Mouse (Mus musculus): ENCODE data around the gene Zfp296. TPM values are rescaled to one million over a fixed set of nuclear protein-coding genes. Genes with fewer than 3 reads are reported as not detected.

Gene Zfp296
- polyA plus RNA-seq (2021; fragmentation: Nextera tagmentation): 0.60 and 1.7 TPM in 2 replicates
- long read RNA-seq, experiment 1, partial matches to known transcripts: 3 of 5 reads
- long read RNA-seq, experiment 1, other reads (novel, unspliced or antisense): 0 of 5 reads
- long read RNA-seq, experiment 2, partial matches to known transcripts: 1 of 1 reads
- long read RNA-seq, experiment 2, other reads (novel, unspliced or antisense): 0 of 1 reads

DNA sequence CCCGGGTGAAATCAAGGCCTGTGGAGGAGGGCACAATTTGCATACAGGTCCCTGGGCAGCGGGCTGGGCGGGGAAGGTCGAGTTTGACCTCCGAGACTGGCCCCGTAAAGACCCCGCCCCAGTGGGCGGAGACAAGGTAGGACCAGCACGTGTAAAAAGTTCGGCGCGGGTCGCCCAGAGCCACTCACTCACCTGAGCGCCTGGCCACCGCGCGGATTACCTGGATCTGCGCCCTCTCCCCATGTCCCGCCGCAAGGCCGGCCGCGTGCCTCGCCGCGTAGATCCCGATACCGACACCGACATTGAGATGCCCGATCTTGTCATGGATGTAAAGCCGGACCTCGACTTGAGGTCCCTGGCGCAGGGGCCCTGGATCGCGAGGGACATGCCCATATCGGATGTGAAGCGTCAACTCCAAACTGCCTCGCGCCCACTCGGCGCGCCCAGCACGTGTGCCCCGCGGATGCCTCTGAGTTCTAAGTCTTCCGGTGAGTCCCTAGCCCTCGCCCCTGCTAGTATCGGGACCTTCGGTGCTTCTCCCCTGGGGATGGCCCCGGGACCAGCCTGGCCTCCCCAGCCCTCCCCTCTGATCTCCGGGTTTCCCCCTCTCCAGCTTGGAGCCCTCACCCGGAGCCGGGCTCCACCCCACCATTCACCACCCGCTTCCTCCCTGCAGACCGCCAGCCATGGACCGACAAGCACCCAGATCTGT lies at the start of gene Zfp296, which contains the start of gene Gemin7:
Gene Zfp296, plus strand, starts transcription at position 147 of the 712 bp plus-strand sequence.
Gene Gemin7, minus strand, starts transcription at position 455 of the 712 bp plus-strand sequence.

DNA sequence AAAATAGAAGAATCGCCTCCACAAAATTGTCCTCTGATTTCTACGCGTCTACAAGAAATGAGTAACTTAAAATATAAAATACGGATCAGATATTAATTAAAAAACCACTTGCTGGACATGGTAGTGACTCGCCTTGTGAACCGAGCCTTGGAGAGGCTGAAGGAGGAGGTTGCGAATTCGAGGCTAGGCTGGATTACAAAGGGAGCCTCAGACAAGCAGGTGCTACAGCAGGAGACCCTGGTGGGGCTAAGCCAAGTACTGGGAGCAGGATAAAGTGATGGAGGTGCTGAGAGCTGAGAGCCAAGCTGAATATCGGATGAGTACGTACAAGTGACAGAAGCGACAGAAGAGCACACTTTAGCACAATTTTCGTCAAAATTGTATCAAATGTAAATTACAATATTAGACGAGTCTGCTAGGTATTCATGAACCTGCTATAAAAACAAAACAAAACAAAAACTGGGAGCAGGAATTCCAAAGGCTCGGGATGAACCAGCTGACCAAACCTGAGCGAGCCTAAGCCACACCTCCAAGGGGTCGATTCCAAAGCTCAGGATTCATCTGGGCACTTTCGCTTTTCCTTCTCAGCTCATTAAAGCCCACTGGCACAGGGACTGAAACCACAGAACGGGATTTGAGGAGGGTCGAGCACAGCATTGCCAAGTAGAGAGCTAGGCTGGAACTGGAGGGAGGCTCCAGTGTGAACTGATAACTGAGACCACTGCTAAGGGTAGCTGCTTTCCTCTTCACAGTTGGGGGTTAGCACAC lies 14.3 kb upstream of the Zfp296 start, which contains the start of gene Ppp1r37:
Gene Ppp1r37, minus strand, starts transcription at position 434 of the 768 bp plus-strand sequence.

DNA sequence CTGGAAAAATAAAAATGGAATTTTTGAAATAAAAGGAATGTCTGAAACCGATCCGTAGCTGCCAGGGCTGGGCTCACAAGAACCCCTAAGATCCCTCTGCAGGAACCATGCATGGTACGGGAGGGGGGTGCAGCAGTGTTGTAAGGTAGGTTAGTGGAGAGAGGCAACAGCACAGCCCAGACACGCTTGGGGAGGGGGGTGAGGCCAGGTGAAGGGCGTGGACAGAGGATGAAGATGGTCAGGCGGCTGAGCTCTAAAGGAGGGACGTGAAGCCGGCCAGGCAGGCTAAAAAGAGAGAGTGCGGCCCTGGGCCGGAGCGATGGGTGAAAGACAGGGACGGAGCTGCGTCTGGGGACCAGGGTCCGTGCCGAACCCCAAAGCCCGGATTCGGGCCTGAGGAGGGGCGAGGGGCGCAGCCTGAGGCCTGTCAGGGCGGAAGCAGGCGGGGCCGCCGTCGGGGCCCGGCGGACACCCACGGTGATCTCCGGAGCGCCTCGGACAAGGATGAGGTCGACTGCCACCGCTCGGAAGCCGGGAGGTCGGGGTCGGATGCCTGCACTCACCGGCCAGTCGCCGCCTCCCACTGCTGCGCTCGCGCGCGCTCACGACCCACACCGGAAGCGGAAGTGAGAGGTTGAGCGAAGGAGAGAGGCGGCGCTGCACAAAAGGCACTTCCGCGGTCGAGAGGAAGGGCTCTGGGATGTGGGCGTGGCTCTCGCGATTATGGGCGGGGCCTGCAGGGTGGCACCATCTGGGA lies 26.9 kb downstream of the Zfp296 start, which contains the start of gene Clasrp:
Gene Clasrp, minus strand, starts transcription at position 638 of the 757 bp plus-strand sequence.

DNA sequence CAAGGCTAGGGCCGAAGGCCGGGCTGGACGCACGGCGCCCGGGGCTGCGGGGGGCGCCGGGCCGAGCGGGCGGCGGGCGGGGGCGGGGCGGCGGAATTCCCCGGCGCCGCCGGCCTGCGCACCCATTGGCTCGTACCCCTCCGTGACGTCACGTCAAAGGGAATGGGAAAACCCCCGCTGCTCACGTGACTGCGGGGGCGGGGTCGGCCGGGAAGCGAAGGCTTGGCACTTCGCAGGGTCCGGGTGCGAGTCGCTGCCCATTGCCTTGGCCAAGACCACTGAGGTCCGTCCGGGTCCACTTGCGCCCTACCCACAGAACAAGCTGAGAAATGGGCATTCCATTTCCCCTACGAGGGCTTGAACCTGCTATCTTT lies 52.3 kb downstream of the Zfp296 start, which contains the start of gene Relb:
Gene Relb, minus strand, starts transcription at position 78 of the 374 bp plus-strand sequence.

Other genes starting within 250 kb of the Zfp296 start
- gene Ercc1, start 232.5 kb upstream of the Zfp296 start, polyA plus RNA-seq (2021; fragmentation: Nextera tagmentation): 52.8 and 71.7 TPM in 2 replicates
- gene Cd3eap, start 217.8 kb upstream of the Zfp296 start, polyA plus RNA-seq (2021; fragmentation: Nextera tagmentation): 14.0 and 14.6 TPM in 2 replicates
- gene Ppp1r13l, start 217.5 kb upstream of the Zfp296 start, polyA plus RNA-seq (2021; fragmentation: Nextera tagmentation): 0.53 and 1.9 TPM in 2 replicates
- 3.7 and 3.8 TPM in 2 replicates for gene Ercc2, start 195.3 kb upstream of the Zfp296 start, polyA plus RNA-seq (2021; fragmentation: Nextera tagmentation)
- 1.3 and 1.8 TPM in 2 replicates for gene Klc3, start 173.2 kb upstream of the Zfp296 start, polyA plus RNA-seq (2021; fragmentation: Nextera tagmentation)
- not detected in 2 replicates for gene Ckm, start 172.5 kb upstream of the Zfp296 start, polyA plus RNA-seq (2021; fragmentation: Nextera tagmentation)
- 6.5 and 8.2 TPM in 2 replicates for gene Mark4, start 118.5 kb upstream of the Zfp296 start, polyA plus RNA-seq (2021; fragmentation: Nextera tagmentation)
- 0.30 and 0.44 TPM in 2 replicates for gene Exoc3l2, start 114.0 kb upstream of the Zfp296 start, polyA plus RNA-seq (2021; fragmentation: Nextera tagmentation)
- gene Bloc1s3, start 68.9 kb upstream of the Zfp296 start, polyA plus RNA-seq (2021; fragmentation: Nextera tagmentation): 4.2 TPM in 2 replicates
- gene Trappc6a, start 68.9 kb upstream of the Zfp296 start, polyA plus RNA-seq (2021; fragmentation: Nextera tagmentation): 39.0 and 48.4 TPM in 2 replicates
- gene Nkpd1, start 59.4 kb upstream of the Zfp296 start, polyA plus RNA-seq (2021; fragmentation: Nextera tagmentation): 1.1 and 1.4 TPM in 2 replicates
- gene Ppp1r37, start 14.2 kb upstream of the Zfp296 start, polyA plus RNA-seq (2021; fragmentation: Nextera tagmentation): 1.7 and 2.4 TPM in 2 replicates
- 136 and 146 TPM in 2 replicates for gene Gemin7, start 308 bp downstream of the Zfp296 start, polyA plus RNA-seq (2021; fragmentation: Nextera tagmentation)
- gene Clasrp, start 27.2 kb downstream of the Zfp296 start, polyA plus RNA-seq (2021; fragmentation: Nextera tagmentation): 8.7 and 9.9 TPM in 2 replicates
- gene Relb, start 52.2 kb downstream of the Zfp296 start, polyA plus RNA-seq (2021; fragmentation: Nextera tagmentation): 10.4 and 11.2 TPM in 2 replicates
- gene Clptm1, start 87.7 kb downstream of the Zfp296 start, polyA plus RNA-seq (2021; fragmentation: Nextera tagmentation): 102 and 108 TPM in 2 replicates
- gene Apoc2, start 100.7 kb downstream of the Zfp296 start, polyA plus RNA-seq (2021; fragmentation: Nextera tagmentation): not detected in 2 replicates
- not detected in 2 replicates for gene Gm44805, start 104.1 kb downstream of the Zfp296 start, polyA plus RNA-seq (2021; fragmentation: Nextera tagmentation)
- not detected in 2 replicates for gene Apoc4, start 104.2 kb downstream of the Zfp296 start, polyA plus RNA-seq (2021; fragmentation: Nextera tagmentation)
- 6.6 and 10.7 TPM in 2 replicates for gene Apoc1, start 115.4 kb downstream of the Zfp296 start, polyA plus RNA-seq (2021; fragmentation: Nextera tagmentation)
- 9,624 and 9,681 TPM in 2 replicates for gene Apoe, start 121.9 kb downstream of the Zfp296 start, polyA plus RNA-seq (2021; fragmentation: Nextera tagmentation)
- gene Tomm40, start 138.2 kb downstream of the Zfp296 start, polyA plus RNA-seq (2021; fragmentation: Nextera tagmentation): 158 and 171 TPM in 2 replicates
- gene Nectin2, start 173.2 kb downstream of the Zfp296 start, polyA plus RNA-seq (2021; fragmentation: Nextera tagmentation): 4.7 and 6.5 TPM in 2 replicates
- gene Bcam, start 193.7 kb downstream of the Zfp296 start, polyA plus RNA-seq (2021; fragmentation: Nextera tagmentation): 8.8 and 9.8 TPM in 2 replicates
- gene Cblc, start 219.5 kb downstream of the Zfp296 start, polyA plus RNA-seq (2021; fragmentation: Nextera tagmentation): 0.11 TPM in 1 of 2 replicates, not detected in the other
- 0.46 and 0.52 TPM in 2 replicates for gene Bcl3, start 245.5 kb downstream of the Zfp296 start, polyA plus RNA-seq (2021; fragmentation: Nextera tagmentation)